In the genomic region with DNA sequence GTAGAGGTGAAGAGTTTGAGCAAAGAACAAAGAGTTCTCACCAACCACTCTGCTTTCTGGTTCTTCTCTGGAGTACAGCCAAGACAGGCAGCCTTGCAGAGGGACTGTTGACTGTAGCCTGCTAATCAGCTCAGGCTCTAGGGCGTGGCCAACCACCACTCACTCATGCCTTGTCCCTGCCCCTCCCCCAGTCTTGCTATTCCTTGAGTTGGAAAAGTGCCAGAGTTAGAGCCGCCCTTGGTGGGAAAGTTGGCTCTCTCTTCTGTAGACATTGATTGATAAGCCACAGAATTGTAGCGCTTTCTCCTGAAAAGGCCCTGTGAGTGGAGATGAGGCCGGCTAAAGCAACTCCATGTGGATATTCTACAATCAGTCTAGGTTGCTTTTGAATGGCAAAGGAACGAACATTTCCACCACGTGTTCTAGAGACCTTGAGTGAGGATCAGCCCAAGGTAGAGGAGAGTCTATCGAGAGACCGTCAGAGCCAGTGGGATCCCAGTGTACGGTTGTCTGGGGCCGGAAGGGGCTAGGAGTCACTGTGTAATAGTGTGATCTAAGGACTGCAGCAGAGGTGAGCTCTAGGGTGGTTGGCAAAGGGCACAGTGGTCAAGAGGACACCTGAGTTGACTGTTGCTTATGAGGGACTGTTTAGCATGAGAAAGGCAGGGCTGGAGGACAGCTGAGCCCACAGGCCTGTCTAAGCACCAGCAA, we compare ENCODE assay signal across 9 mouse cellular contexts.
DNase-seq lines count a peak whose midpoint lies in the region; ATAC-seq and TF ChIP-seq lines count a peak whose summit lies in the region.
"Had no signal": no experiment of that assay in that cellular context is flagged by ENCODE, and none has a peak within 500 bp of the region (broad histone marks: within the 10 kb centered on the region; RNA-seq: fewer than 3 reads in every experiment).

No protein-coding gene starts in this region.

- no peak overlapping the region for H3K4me2 ChIP-seq in hindbrain, embryonic 15.5 days
- H3K4me2 ChIP-seq: embryonic facial prominence, embryonic 12.5 days had no signal

- H3K9me3 ChIP-seq in heart, embryonic 10.5 days: no peaks in the 10 kb centered on the region
- no peaks in the 10 kb centered on the region for H3K9me3 ChIP-seq in hindbrain, embryonic 15.5 days
- H3K9me3 ChIP-seq: embryonic facial prominence, embryonic 12.5 days had no signal

- H3K4me1 ChIP-seq in heart, embryonic 10.5 days: peaks cover 23% of the 10 kb centered on the region
- peaks cover 15% of the 10 kb centered on the region for H3K4me1 ChIP-seq in hindbrain, embryonic 15.5 days (replicated peaks)
- H3K4me1 ChIP-seq in thymus, adult 2 months (replicated peaks; ENCODE audit: control insufficient read depth, insufficient read depth, low read length): no peaks in the 10 kb centered on the region

- TF ChIP-seq CTCF in thymus, adult 2 months (IDR thresholded peaks at IDR 0.05; ENCODE audit: borderline replicate concordance, control insufficient read depth, extremely low read depth, insufficient read depth, low read length, poor library complexity): no peak

- TF ChIP-seq POLR2A in thymus, adult 2 months (IDR thresholded peaks at IDR 0.05; ENCODE audit: control insufficient read depth, extremely low read depth, insufficient read depth, low read length, poor library complexity): no peak

- no peak overlapping the region for H3K9ac ChIP-seq in hindbrain, embryonic 15.5 days
- H3K9ac ChIP-seq: embryonic facial prominence, embryonic 12.5 days had no signal

- intact Hi-C loops in heart, postnatal 36 days (cut with DNase I): no loop called here

- ATAC-seq in hindbrain, embryonic 15.5 days (ENCODE audit: low FRiP score, low read depth): peak; percentile 56

- no peaks in the 10 kb centered on the region for H3K36me3 ChIP-seq in heart, embryonic 10.5 days
- H3K36me3 ChIP-seq in hindbrain, embryonic 15.5 days: no peaks in the 10 kb centered on the region
- H3K36me3 ChIP-seq in thymus, adult 2 months (ENCODE audit: control insufficient read depth, insufficient read depth, low read length): no peaks in the 10 kb centered on the region
- H3K36me3 ChIP-seq: embryonic facial prominence, embryonic 12.5 days had no signal

- peak overlapping the region; percentile 74 for H3K27ac ChIP-seq in heart, embryonic 10.5 days
- no peak overlapping the region for H3K27ac ChIP-seq in hindbrain, embryonic 15.5 days (replicated peaks)
- no peak overlapping the region for H3K27ac ChIP-seq in thymus, adult 2 months (ENCODE audit: control insufficient read depth, insufficient read depth, low read length)
- H3K27ac ChIP-seq: embryonic facial prominence, embryonic 12.5 days had no signal

- WGBS in heart, embryonic 10.5 days: 44% methylated on average over 10 of the region's 10 CpGs
- 50% methylated on average over 10 of the region's 10 CpGs for WGBS in hindbrain, embryonic 15.5 days
- 73% methylated on average over 10 of the region's 10 CpGs for WGBS in thymus, adult 2 months

- H3K27me3 ChIP-seq in heart, embryonic 10.5 days (ENCODE audit: insufficient read depth, poor library complexity, severe bottlenecking): no peaks in the 10 kb centered on the region; the same call in 1 of the 2 replicates
- H3K27me3 ChIP-seq in hindbrain, embryonic 15.5 days: no peaks in the 10 kb centered on the region
- no peaks in the 10 kb centered on the region for H3K27me3 ChIP-seq in thymus, adult 2 months (ENCODE audit: control insufficient read depth, insufficient read depth, low read length)
- H3K27me3 ChIP-seq: embryonic facial prominence, embryonic 12.5 days had no signal

- no peak overlapping the region for H3K4me3 ChIP-seq in heart, embryonic 10.5 days
- no peak overlapping the region for H3K4me3 ChIP-seq in hindbrain, embryonic 15.5 days
- H3K4me3 ChIP-seq in thymus, adult 2 months (ENCODE audit: control insufficient read depth, insufficient read depth, low read length): no peak overlapping the region
- H3K4me3 ChIP-seq: embryonic facial prominence, embryonic 12.5 days had no signal

- DNase-seq in heart, embryonic 10.5 days (ENCODE audit: low spot score): peak; percentile 92
- DNase-seq in heart, postnatal 36 days: no peak
- peak; percentile 63 for DNase-seq in embryo, embryonic 10.5 days (ENCODE audit: low spot score)
- DNase-seq in lung, adult 18-20 months: peak; percentile 38 to 75
- peak; percentile 63 for DNase-seq in testis, postnatal 10 days (ENCODE audit: low spot score)
- no peak for DNase-seq in thymus, adult 2 months
- DNase-seq in cerebellum, postnatal 4 days (ENCODE audit: low spot score in 2 of 2): no peak

Comparison
In these comparisons a context has a peak if more than half of its experiments do, and no peak if none do; other contexts are left out.
1. DNase-seq: peak in heart, embryonic 10.5 days (single experiment), embryo, embryonic 10.5 days (single experiment), lung, adult 18-20 months (2 of 2) and testis, postnatal 10 days (single experiment); none in heart, postnatal 36 days (0 of 2), thymus, adult 2 months (single experiment) and cerebellum, postnatal 4 days (0 of 2).